Mouse (Mus musculus) retina, adult 2 months (tissue): ENCODE results near the gene Ints11.
A peak's percentile ranks its signal among the peaks of the same experiment; 100 is the strongest.

Source experiments
- DNase-seq: peaks from one replicate; pipeline ENCODE4 v3.0.0-alpha.2; 2012; ENCODE audit warnings: low read depth, low spot score

Gene Ints11

DNA sequence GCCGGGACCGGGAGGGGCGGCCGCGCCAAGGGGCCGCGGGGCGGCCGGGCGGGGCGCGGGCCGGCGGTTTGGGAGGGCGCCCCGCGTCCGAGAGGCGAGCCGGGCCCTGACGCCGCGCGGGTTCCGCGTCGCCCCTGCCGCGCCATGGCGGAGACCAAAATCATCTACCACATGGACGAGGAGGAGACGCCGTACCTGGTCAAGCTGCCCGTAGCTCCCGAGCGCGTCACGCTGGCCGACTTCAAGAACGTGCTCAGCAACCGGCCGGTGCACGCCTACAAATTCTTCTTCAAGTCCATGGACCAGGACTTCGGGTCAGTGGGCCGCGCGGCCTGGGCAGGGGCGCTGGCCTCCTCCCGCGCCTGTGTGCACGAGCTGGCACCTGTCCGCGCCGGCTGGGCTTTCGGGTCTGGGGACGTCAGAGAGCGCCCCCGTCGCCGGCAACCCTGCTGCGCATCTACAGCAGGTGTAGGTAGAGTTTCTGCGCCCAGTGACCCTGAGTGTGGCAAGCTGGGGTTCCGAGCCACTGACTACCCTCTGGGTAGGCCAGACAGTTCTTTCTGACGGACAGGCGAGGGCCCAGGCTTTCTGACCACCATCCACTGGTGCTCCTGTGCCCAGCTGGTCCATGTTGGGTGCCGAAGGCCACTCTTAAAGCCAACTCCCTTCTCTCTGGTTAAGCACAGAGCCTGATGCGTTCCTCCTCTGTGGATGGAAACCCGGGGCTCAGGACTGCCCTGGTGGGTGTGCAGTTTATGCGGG, 21.6 kb upstream of the Ints11 start:
- DNase-seq = no peak

DNA sequence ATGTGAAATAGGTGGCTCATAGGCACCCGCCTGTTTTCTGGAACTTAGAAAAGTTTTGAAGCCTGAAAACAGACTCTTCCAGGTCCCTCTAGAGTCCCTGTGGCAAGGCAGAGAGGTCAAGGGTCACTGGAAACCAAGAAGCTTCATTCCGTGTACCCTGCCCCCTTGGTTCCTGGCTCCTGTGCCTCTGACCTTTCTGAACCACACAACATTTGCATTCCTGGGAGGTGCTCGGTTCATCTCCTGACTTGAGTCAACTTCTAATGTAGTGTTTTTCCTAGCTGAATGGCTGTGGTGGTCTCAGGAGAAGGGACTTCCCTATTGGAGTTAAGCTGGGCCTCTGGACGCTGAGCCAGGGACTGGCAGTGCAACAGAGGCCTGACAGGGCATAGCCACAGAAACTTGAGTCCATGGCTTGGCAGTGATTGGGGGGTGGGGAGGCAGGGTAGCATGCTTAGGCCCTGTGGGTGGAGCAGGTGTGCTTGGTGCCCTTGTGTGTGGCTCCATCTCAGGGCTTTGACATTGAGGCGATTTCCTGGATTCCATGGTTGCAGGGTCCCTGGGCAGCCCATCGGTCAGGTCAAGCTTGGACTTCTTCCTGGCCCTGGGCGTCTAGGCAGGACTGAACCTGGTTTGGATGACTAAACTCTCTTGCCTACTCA, 20.8 kb upstream of the Ints11 start:
- DNase-seq = no peak

DNA sequence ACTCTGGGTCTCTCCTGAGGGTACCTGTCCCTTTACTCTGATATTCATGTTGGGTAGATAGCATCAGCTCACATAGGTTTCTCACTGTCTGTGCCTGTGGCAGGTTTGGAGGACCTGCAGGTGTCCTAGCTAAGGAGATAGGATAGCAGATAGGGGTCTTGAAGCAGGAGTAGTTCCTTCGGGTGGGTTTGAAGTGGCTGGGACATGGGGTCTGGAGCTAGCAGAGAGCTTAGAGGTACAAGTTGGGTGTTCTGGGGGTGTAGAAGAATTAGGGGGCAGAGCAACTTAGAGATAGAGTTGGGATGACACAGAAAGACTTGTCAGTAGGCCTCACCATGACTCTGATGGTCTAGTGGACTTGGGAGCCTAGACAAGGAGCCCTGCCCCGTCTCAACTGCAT, 20.0 kb upstream of the Ints11 start:
- DNase-seq = no peak

DNA sequence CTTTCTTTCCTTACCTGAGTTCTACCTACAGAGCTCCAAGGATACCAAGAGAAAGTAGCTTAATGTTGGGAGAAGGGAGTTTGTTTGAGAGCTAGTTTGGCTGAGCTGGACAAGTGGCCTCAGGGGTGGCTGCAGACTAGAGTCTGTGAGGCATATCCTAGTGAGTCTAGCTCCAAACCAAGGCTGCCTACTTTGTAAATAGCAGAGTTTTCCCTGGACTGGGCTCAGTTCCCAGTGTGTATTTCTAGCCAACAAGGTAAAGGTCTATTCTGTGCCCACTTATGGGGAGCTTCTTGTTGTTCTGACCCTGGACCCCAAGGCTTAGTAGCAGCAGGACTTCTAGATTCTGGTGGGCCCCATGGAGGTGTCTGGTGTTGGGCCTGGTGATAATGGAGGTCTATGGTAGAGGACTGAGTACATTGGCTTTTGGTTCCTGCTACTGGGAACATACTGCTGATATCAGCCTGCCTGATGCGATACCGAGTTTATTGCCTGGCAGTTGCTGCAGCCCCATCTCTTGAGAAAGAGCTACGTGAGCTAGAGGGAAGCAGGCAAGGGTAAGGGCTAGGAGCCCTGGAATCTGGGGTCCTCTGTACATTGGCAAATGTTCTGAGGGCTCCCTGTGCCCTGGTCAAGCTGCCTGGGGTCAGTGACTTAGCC, 19.4 kb upstream of the Ints11 start:
- no peak for DNase-seq

DNA sequence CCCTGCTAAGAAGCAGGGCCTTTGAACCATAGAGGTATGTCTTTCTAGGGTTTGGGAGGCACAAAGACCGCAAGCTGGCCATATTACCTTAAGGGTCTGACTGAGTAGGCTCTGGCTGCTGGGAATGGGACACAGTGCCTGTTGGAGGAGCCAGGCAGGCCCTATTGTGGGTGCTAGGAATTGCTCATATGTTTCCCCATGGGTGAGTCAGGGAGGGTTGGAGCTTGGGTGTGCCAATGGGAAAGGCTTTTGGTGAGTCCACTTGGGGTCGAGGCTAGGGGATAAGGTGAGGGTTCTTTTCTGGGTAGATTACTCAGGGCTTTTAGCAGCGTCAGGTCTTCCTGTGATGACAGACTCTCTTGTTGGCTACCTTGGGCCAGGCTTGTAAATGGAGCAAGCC, 18.0 kb upstream of the Ints11 start:
- DNase-seq = no peak

DNA sequence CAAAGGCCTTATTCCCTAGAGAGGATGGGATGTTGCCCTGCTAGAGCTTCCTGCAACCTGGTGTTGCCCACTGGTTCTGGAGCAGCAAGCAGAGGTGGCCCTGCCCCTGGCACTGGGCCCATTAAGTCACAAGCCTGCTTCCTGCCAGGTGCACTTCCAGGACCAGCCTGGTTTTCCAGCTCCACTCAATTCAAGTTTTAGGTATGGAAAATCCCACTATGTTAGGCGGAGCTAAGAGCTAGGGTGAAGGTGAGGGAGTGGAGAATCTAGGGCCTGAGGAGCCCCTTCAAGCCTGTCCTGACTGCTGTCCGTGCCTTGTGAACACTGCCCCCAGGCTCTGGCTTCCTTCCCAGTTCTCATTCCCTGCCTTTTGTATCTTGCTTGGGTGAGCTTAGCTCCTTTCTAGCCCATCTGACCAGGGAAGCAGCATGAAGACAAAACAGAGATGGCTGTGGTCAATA, 17.4 kb upstream of the Ints11 start:
- no peak for DNase-seq

DNA sequence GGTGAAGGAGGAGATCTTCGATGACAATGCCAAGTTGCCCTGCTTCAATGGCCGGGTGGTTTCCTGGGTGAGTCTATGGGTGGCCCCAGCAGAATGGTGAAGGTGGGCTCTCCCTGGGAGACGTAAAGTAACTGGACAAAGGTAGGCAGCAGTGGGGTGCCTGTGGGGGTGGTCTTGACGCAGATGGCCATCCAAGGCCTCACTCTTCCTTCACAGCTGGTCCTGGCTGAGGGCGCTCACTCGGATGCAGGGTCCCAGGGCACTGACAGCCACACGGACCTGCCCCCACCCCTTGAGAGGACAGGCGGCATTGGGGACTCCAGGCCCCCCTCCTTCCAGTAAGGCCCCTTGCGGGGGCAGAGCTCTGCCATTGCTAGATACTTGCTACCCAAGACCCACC, 15.9 kb upstream of the Ints11 start:
- no peak for DNase-seq

DNA sequence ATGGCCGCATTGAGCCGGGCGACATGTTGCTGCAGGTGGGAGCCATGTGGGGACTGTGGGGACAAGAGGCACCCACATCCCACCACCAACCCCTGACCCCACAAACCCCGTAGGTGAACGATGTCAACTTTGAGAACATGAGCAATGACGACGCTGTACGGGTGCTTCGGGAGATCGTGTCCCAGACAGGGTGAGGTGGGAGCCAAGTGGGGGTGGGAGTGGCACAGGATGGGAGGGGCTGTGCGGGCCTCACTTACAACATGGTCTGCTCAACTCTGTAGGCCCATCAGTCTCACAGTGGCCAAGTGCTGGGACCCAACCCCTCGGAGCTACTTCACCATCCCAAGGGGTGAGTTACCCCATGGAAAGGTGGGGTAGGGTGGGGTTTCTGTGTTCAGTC, 14.4 kb upstream of the Ints11 start:
- DNase-seq = no peak

DNA sequence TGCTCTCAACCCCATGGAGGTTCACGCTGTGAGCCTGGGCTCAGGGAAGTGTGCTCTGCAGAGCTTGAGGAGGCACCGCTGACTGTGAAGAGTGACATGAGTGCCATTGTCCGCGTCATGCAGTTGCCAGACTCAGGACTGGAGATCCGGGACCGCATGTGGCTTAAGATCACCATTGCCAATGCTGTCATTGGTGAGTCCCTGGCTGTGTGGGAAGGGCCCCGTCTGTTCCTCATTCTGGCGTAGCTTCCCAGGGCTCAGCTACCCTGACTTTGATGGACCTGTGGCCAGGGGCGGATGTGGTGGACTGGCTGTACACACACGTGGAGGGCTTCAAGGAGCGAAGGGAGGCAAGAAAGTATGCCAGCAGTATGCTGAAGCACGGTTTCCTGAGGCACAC, 13.3 kb upstream of the Ints11 start:
- DNase-seq = no peak

DNA sequence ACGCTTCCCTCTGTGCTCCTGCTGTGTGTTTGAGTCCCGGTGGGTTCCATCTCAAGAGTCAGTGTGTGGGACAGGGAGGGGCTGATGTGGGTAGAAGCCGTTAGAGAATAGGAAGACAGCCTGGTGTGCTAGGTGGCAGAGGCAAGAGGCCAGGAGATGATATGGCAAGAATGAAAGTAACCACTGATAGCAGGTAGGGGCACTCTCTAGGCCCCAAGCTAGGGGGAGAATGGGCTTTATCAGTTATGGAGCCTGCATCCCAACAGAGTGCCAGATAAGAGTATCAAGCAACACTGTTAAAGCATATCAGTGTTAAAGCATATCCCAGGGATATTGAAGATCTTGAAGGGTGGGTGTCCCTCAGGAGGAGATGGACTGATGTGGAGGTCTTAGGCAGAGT, 12.5 kb upstream of the Ints11 start:
- no peak for DNase-seq

DNA sequence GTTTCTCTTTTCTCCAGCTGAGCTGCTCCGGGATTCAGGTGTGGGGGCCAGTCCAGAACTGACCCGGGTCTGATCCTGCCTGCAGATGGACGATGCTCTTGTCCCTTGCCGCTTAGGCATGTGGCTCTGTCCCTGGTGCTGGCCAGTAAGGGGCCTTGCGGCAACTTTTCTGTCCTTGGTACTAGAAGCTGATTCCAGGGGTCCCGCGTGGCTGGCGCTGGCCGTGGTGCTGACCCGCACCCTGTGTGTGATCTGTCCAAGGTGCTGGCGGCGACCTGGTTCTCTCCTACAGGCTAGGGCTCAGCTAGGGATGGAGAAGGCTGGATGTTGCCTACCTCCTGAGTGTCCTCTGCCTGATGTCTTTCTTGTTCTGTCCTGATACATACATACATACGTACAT, 10.0 kb upstream of the Ints11 start:
- no peak for DNase-seq

DNA sequence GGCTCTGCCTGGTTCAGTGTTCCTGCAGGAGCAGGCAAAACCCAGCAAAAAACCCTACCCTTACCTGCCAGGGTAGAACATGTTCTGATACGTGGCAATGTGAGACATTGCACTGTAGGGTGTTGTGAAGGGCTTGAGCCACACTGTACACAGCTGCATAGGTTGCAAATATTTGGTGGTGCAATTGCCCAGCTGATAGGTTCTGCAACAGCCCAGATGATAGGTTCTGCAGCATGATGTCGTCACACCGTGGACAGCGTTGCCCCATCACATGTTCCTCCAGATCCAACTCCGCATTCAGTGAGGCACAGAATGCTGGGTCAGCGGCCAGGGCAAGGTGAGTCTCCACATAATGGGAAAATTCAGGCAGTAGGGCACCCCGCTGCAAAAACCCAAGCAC, 7.6 kb upstream of the Ints11 start:
- DNase-seq = no peak

DNA sequence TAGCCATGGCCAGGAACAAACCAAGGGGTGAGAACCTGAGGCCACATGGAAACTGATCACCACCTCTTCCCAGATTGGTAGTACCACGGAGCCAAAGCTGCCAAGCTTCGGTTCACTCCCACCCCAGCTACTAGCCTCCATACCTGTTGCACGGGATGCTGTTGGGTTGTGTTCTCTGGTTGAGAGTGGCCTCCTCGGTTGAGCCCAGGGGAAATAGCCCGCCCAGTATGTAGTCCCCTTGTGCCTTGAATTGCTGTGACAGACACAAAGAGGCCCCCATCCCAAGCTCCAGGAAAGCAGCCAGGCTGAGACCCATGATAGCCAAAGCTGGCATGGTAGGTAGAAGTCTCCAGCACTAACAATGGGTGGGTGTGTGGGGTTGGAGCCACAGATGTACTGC, 6.3 kb upstream of the Ints11 start, which contains the start of gene Tas1r3:
Gene Tas1r3 (minus strand): TSS at position 362 of the 400 bp plus-strand sequence.
- DNase-seq = no peak

DNA sequence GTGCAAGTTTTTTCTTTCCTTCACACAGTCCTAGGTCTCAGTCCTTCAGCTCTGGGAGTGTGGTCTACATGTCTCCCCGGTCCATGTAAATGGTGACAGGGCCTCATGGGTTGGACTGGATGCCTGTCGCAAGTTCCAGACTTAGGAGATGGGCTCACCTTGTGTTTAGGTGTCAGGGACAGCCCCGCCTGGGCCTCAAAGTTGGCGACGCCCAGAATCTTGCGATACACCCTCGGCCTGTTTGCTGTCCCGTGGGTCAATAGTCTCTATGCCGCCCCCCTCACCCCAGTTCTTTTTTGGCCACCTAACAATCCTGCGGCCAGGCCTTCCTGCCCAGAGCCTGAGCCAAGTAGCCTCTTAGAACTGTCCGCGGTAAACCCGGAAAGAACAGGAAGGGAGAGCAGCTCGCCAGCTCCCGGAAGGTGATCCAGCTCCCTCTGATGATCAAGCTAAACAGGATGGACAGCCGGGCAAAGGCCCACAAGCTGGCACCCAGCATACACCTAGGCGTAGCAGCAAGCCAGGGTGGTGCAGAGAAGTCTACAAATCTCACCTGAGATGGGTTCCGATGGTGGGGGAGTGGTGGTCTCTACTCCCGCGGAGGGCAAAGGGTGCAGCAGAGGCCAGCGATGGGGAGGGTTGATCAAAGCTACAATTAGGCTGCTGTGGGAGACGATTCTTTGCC, 590 bp upstream of the Ints11 start:
- no peak for DNase-seq

DNA sequence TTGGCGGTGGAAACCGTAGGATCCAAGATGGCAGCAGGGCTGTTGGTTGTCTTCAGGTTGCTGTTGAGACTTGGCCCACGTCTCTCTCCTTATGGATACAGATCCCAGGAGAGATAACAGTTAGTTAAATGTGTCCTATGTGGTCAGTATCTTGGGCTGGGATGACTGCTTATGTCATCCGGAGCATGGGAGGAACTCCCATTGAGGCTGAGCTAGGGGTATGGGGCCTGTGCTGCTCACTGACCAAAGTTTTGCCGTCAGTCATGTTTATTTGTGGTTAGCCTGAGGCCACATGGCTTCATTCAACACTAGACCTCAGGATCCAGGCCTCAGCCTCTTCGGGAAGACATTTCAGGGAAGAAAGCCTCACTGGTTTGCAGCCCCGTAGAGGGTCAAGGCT, 2.1 kb downstream of the Ints11 start:
- no peak for DNase-seq

DNA sequence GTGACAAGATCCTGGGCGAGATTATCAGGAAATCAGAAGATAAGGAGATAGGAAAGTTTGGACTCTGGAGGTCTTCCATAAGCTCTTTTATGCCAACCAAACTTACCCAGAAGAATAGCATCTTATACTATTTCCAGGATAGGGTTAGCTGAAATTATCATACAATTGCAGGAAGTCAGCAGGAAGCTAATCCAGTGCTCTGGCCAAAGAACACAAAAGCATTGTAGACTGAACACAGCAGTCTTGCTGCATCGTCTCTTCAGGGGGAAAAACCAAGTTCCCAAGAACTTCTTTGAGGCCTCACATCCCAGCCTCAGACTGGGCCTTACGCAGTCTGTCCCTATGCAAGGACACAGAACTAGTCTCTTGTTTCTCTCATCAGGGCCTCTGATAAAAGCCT, 14.2 kb downstream of the Ints11 start:
- no peak for DNase-seq

DNA sequence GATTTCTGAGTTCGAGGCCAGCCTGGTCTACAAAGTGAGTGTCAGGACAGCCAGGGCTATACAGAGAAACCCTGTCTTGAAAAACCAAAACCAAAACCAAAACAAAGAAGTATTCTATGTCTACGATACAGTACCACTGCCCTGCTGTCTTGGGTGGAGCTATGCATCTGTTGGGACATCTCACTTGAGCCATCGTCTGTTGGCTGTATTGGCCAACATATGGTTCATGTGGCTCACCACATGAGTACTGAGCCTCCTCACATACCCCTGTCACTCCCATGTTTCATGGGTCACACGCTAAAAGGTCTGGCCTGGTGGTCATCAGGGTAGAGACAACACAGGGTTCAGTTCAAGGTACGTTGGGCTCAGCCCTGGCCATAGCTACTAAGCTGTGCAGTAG, 17.0 kb downstream of the Ints11 start:
- DNase-seq = no peak

DNA sequence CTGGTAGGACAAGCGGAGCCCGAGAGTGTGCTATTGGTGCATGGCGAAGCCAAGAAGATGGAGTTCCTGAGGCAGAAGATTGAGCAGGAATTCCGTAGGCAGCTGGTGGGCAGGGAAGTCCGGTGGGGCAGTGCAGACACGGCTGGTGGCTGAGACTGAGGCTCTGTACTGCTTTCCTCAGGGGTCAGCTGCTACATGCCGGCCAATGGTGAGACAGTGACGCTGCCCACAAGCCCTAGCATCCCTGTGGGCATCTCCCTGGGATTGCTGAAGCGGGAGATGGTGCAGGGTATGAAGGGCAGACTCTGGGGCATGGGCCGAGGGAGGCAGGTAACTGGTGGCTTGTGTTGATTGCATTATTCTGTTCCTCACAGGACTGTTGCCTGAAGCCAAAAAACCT, 18.3 kb downstream of the Ints11 start:
- DNase-seq = no peak

DNA sequence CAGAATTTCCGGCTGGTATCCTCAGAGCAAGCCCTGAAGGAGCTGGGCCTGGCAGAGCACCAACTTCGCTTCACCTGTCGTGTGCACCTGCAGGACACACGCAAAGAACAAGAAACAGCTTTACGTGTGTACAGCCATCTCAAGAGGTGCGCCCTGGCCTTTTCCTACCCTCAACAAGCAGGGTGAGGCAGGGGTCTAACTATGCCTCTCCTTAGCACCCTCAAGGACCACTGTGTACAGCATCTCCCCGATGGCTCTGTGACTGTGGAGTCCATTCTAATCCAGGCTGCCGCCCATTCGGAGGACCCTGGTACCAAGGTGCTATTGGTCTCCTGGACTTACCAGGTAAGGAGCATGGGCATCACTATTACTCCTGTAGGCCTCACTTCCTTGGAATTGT, 18.8 kb downstream of the Ints11 start:
- DNase-seq = no peak

DNA sequence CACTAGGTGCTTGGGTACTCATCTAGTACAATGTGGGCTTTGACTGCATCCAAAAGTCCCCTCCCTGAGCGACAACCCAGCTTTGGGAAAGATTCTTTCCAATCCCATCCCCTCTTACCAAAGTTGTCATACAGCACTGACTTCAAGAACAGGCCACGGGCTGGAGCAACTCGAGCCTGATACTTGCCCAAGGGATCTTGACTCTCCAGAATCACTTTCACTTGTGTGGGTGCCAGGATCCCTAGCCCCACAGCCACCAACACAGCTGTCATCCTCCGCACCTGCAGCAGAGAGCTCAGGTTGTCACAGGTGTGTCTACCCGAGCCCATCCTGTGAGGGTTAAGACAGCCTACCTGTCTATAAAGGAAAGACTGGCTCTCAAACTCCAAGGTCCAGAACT, 20.0 kb downstream of the Ints11 start:
- DNase-seq = no peak

DNA sequence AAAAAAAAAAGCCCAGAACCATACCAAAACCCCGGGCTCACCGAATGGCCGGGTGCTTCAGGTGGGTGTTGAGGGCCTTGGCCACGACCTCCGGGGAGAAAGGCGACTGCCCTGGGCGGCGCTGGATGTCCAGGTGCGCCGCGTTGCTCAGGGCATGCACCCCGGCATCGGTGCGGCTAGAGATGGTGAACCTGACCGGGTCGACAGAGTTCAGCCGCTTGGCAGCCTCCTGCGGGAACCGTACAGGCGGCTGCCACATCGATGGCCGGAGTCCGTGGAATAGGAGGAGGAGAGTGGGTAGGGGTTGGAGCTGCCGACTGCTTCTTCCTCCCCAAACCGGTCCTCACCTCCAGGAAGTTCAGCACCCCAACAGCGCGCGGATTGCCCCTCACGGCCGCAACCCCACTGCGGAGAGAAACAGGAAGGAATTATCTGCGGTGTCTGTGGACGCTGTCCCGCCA, 21.7 kb downstream of the Ints11 start:
- no peak for DNase-seq

DNA sequence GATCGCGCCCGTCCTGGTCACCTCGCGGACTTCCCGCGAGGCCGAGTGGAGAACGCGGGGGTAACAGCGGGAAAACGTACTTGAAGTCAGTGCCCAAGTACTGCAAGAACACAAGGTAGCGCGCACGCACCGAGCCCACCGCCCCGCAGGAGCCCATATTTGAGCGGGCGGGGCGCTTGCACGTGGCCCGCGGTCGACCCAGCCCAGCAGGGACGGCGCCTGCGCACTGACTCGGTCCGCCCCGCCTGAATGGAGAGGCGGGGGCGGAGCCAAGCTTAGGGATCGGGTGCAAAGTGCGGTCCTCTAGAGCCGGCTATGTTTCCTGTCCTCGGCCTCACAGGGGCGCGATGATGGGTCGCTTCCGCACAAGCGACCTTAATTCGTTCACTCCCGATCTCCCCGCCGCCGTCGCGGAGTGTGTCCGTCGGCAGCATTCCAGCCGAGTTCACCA, 22.2 kb downstream of the Ints11 start, which contains the start of the genes Pusl1 and Acap3:
Gene Pusl1 (minus strand): TSS at position 231 of the 451 bp plus-strand sequence.
Gene Acap3 (plus strand): TSS at position 272 of the 451 bp plus-strand sequence.
- peak; percentile 85 for DNase-seq
